Mouse (Mus musculus) liver, embryonic 14.5 days (tissue): Measurements from ENCODE around the gene Slc9a8. TPM values are rescaled to one million over a fixed set of nuclear protein-coding genes. Genes with fewer than 3 reads are reported as not detected.
A peak's percentile ranks its signal among the peaks of the same experiment; 100 is the strongest.

ENCODE experiments used
- ATAC-seq: fragments of 200-750 bp; cut with Nextera tagmentation; 2 replicates; pipeline ENCODE4 v1.8.0; 2017; ENCODE audit warnings: moderate number of reproducible peaks, mild to moderate bottlenecking, moderate library complexity; ENCODE audit not compliant: insufficient read depth
- DNase-seq, 3 experiments: peaks; one replicate each; pipeline ENCODE4 v3.0.0-alpha.2; 2012 to 2013; ENCODE audit warnings: low read depth in 3 of 3, low spot score in 3 of 3
- H3K27ac ChIP-seq: fragments of 300-500 bp; sonication (generic); 2 replicates; pipeline ENCODE4 v1.5.1; 2014; ENCODE audit warnings: moderate library complexity, mild to moderate bottlenecking, control low read depth, inconsistent platforms
- H3K27me3 ChIP-seq: fragments of 300-500 bp; sonication (generic); 2 replicates; pipeline ENCODE4 v1.6.1; 2014; ENCODE audit warnings: mild to moderate bottlenecking, low read length, moderate library complexity; ENCODE audit not compliant: control insufficient read depth, insufficient read depth
- H3K36me3 ChIP-seq: fragments of 300-500 bp; sonication (generic); replicated peaks from 2 replicates; pipeline ENCODE4 v1.6.1; 2014; ENCODE audit warnings: low read depth; ENCODE audit not compliant: control insufficient read depth, insufficient read depth
- H3K4me1 ChIP-seq, 2 experiments: fragments of 200-500 bp in 1 of 2; fragments of 300-500 bp in 1 of 2; sonication (generic) in 1 of 2; replicated peaks; 2 replicates each; pipeline ENCODE4 v1.6.1; 2012 to 2014; ENCODE audit warnings: antibody characterized with exemption in 1 of 2, inconsistent platforms in 1 of 2, low read length in 1 of 2; ENCODE audit not compliant: control insufficient read depth in 2 of 2, insufficient read depth in 2 of 2
- H3K4me2 ChIP-seq: fragments of 300-500 bp; sonication (generic); 2 replicates; pipeline ENCODE4 v1.6.1; 2014; ENCODE audit warnings: low read depth, mild to moderate bottlenecking, control low read depth, moderate library complexity
- H3K4me3 ChIP-seq, 2 experiments: fragments of 200-500 bp in 1 of 2; fragments of 300-500 bp in 1 of 2; sonication (generic) in 1 of 2; 2 replicates each; pipeline ENCODE4 v1.5.1; 2012 to 2014; ENCODE audit warnings: low read depth in 2 of 2, low read length in 2 of 2, mild to moderate bottlenecking in 2 of 2, control low read depth in 1 of 2, inconsistent platforms in 1 of 2, moderate library complexity in 1 of 2; ENCODE audit not compliant: insufficient read depth in 1 of 2
- H3K9ac ChIP-seq: fragments of 300-500 bp; sonication (generic); replicated peaks from 2 replicates; pipeline ENCODE4 v1.6.1; 2014; ENCODE audit warnings: mild to moderate bottlenecking, control low read depth, moderate library complexity
- H3K9me3 ChIP-seq: fragments of 300-500 bp; sonication (generic); 2 replicates; pipeline ENCODE4 v1.6.1; 2016; ENCODE audit warnings: low read length, mixed read lengths; ENCODE audit not compliant: control insufficient read depth
- CTCF ChIP-seq: IDR thresholded peaks from 2 replicates; pipeline ENCODE4 v1.5.1; 2016; ENCODE audit warnings: antibody characterized with exemption, low read depth, control low read depth
- EP300 ChIP-seq: IDR thresholded peaks from 2 replicates; pipeline ENCODE4 v1.6.1; 2016; ENCODE audit warnings: antibody characterized with exemption, low read depth
- WGBS: fragments of 180-500 bp; shearing (Covaris S2); extraction: QIAGEN DNeasy Blood & Tissue Kit; methylation state at CpG from one replicate; pipeline ENCODE4 v1.1.7; 2014; ENCODE audit not compliant: insufficient replicate concordance; 5-methylcytosine and 5-hydroxymethylcytosine counted together
- polyA plus RNA-seq, 2 experiments: library from polyadenylated mRNA; depleted of rRNA in 1 of 2; stranded (reverse) in 1 of 2; unstranded in 1 of 2; fragments of >200 nt; fragmentation: Nextera tagmentation in 1 of 2; extraction: Ambion mirVana in 1 of 2; gene quantifications; 2 replicates each; pipeline versions ENCODE4 v1.2.1 to v1.2.3; 2012 to 2014

The Slc9a8 gene
- polyA plus RNA-seq, 2 experiments, result 8.7 to 13.9 TPM

DNA sequence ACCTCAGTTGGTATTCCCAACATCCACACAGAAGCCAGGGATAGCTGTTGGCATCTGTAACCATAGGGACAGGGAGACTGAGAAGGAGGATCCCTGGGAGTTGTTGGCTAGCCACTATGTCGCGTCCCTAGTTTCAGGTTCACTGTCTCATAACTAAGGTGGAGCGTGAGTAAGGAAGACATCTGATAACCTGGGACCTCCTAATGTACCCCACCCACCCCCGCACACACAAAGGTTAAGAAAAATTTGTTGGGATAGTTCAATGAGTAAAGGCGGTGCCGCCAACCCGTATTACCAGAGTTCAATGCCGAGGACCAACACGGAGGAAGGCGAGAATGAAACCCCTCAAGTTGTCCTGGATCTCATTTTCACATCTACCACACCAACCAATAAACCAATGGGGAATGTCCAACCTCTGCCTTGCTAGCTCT, 686 bp upstream of the Slc9a8 start:
- H3K4me2 ChIP-seq, result peak overlapping the region; percentile 90
- ATAC-seq, result peak; percentile 4; the same call in 1 of the 2 replicates
- no peaks in the 10 kb centered on the region for H3K27me3 ChIP-seq
- peak overlapping the region; percentile 85 for H3K9ac ChIP-seq
- H3K36me3 ChIP-seq, result peaks cover 17% of the 10 kb centered on the region
- no peak for DNase-seq
- peak overlapping the region; percentile 79 to 94 for H3K4me3 ChIP-seq
- peaks cover 29 to 40% of the 10 kb centered on the region in 2 experiments for H3K4me1 ChIP-seq
- 2% methylated on average over 10 of the region's 10 CpGs for WGBS
- no peak for TF ChIP-seq CTCF
- TF ChIP-seq EP300, result no peak
- H3K27ac ChIP-seq, result peak overlapping the region; percentile 91
- H3K9me3 ChIP-seq, result no peaks in the 10 kb centered on the region

- peaks cover 29 to 40% of the 10 kb centered on the region in 2 experiments for H3K4me1 ChIP-seq
- 3% methylated on average over 11 of the region's 11 CpGs for WGBS
- TF ChIP-seq CTCF (no peak), EP300 (no peak)
These were observed 598 bp downstream of the Slc9a8 start for GRCm38 (mm10) chr2:167422150-167422470.

DNA sequence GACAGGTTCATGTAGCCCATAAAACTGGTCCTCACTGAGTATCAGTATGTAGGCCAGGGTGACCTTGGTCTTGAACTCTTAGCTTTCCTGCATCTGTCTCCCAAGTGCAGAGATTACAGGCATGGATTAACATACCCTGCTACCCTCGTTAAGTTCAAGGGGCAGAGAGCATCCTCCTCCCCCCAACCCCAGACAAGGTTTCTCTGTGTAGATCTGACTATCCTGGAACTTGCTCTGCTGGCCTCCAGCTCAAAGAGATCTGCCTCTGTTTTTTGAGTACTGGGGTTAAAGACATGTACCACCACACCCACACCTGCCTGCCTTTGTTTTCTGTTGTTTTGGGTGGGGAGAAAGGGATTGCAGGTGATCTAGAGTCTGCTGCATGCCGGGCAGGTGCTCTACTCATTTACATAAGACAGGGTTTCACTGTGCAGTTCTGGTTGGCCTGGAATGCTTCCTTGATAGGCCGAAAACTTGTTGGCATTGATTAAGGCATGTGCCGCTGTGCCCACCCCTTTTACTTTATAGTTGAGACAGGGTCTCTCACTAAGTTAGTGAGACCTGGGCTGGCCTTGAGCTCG, 1.6 kb downstream of the Slc9a8 start:
- Histone ChIP-seq H3K9me3 (no peaks in the 10 kb centered on the region), H3K27me3 (no peaks in the 10 kb centered on the region), H3K4me1 (peaks cover 29 to 40% of the 10 kb centered on the region in 2 experiments), H3K9ac (peak overlapping the region; percentile 85), H3K4me3 (peak overlapping the region in 1 of 2 experiments; percentile 79; a peak in 1 of 4 replicates), H3K36me3 (peaks cover 39% of the 10 kb centered on the region), H3K27ac (peak overlapping the region; percentile 91), H3K4me2 (peak overlapping the region; percentile 90)
- DNase-seq (no peak), ATAC-seq (no peak)
- TF ChIP-seq CTCF (no peak), EP300 (no peak)
- 85% methylated on average over 5 of the region's 5 CpGs for WGBS

More at GRCm38 (mm10) chr2:167422150-167422470, 598 bp downstream of the Slc9a8 start:
- ATAC-seq (no peak), DNase-seq (no peak)
- H3K4me2 ChIP-seq, result peak overlapping the region; percentile 90
- H3K4me3 ChIP-seq, result peak overlapping the region; percentile 79 to 94
- H3K27me3 ChIP-seq, result no peaks in the 10 kb centered on the region
- no peaks in the 10 kb centered on the region for H3K9me3 ChIP-seq
- peak overlapping the region; percentile 91 for H3K27ac ChIP-seq
- H3K36me3 ChIP-seq, result peaks cover 30% of the 10 kb centered on the region
- H3K9ac ChIP-seq, result peak overlapping the region; percentile 85

GRCm38 (mm10) chr2:167424040-167424439, 2.5 kb downstream of the Slc9a8 start:
- ATAC-seq, result no peak
- Histone ChIP-seq H3K4me3 (no peak overlapping the region), H3K36me3 (peaks cover 39% of the 10 kb centered on the region), H3K27ac (peak overlapping the region; percentile 13), H3K9ac (no peak overlapping the region; the same call in 1 of the 2 replicates), H3K4me2 (peak overlapping the region; percentile 17; the same call in 1 of the 2 replicates), H3K4me1 (peaks cover 29 to 41% of the 10 kb centered on the region in 2 experiments), H3K9me3 (no peaks in the 10 kb centered on the region), H3K27me3 (no peaks in the 10 kb centered on the region)
- TF ChIP-seq CTCF (peak; percentile 52; the same call in 1 of the 2 replicates), EP300 (no peak)
- WGBS, result 67% methylated on average over 9 of the region's 9 CpGs
- no peak for DNase-seq

GRCm38 (mm10) chr2:167424516-167424915, 3.0 kb downstream of the Slc9a8 start:
- TF ChIP-seq EP300 (no peak), CTCF (no peak)
- peak overlapping the region; percentile 15 for H3K27ac ChIP-seq
- ATAC-seq, result no peak
- DNase-seq, result peak in 1 of 3 experiments; percentile 54
- no peaks in the 10 kb centered on the region for H3K27me3 ChIP-seq
- peaks cover 42% of the 10 kb centered on the region for H3K36me3 ChIP-seq
- no peak overlapping the region for H3K4me3 ChIP-seq
- peak overlapping the region; percentile 21; the same call in 1 of the 2 replicates for H3K4me2 ChIP-seq
- H3K9ac ChIP-seq, result no peak overlapping the region; the same call in 1 of the 2 replicates
- peaks cover 29 to 46% of the 10 kb centered on the region in 2 experiments for H3K4me1 ChIP-seq
- H3K9me3 ChIP-seq, result no peaks in the 10 kb centered on the region
- WGBS, result 83% methylated on average over 3 of the region's 3 CpGs
